Mouse (Mus musculus): ENCODE data around the gene Snrpb.

The Snrpb gene

DNA sequence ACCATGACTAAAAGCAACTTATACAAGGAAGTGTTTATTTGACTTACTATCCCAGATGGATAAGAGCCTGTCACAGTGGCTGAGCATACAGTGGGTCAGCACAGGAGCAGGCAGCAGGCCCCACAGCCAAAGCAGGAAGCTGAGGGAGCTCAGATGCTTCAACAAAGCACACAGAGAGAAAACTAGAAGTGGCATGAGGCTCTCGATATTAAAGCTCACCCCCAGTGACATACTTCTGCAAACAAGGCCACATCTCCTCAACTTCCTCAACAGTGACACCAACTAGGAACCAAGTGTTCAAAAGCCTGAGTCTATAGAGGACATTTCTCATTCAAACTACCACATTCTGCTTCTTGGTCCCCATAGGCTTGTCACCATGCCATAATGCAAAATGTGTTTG lies 49.5 kb downstream of the Snrpb start:
- DNase-seq (ENCODE audit: low spot score): no peak

- DNase-seq (ENCODE audit: low spot score): no peak
Measured at GRCm38 (mm10) chr2:130126073-130126472, 53.1 kb downstream of the Snrpb start.

- DNase-seq (ENCODE audit: low spot score): no peak
Measured at GRCm38 (mm10) chr2:130125279-130126059, 53.7 kb downstream of the Snrpb start.
